Mouse (Mus musculus): ENCODE results near the gene Drc1.

Gene Drc1

DNA sequence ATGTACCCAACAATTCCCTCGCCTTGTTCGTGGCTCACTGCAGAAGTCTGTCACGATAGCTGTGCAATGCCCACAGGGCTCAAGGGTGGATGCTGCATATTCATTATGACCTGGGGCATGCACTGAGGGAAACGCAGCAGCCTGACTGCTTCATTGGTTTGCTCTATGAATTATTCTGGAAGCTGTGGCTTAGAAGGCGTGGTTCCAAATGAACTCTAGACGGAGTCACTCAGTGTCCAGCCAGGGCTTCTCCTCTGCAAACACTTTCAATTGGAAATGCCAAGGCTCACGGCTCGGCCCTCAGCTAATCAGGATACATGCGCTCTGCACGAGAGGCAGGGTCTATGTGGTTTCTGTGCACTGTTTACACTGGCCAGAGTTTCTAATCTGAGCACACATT is 130.3 kb downstream of the Drc1 start:
- no peak for DNase-seq (ENCODE audit: low read depth, low spot score)

DNA sequence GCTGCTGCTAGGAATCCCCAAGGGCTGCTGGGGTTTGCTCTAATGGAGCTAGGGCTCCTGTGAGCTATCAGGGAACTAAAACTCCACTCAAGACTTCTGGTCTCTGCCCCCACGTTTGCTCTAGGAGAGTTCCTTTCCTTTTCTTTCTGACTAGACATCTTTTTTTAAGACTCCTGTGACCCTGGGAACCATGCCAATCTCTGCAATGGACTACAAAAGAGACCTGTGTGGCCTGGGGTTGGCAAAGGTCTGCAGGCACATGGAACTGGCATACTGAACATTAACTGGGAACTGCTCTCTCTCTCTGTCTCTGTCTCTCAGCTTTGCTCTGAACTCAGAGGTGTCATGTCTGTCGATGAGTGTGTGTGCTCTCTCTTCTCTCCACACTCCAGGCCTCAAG is 134.2 kb downstream of the Drc1 start:
- DNase-seq (ENCODE audit: low read depth, low spot score), result no peak

DNA sequence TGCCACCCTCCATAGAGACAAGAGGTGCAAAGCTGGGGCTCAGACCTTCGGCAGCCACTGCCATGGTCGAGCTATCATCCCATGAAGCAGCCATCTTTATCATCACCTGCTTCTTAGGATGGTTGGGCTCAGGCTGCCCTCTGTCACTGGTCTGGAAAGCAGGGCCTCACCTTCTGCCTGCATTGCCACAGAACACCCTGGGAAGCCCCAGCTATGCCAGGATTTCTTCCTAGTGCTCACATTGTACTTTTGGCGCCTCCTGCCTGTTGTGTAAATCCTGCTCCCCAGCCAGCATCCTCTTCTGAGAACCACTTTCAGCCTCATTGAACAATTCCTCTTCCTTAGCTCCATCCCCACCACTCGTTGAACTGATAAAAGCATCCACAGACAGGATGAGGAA is 134.7 kb downstream of the Drc1 start:
- no peak for DNase-seq (ENCODE audit: low read depth, low spot score)
